11 mouse cellular contexts compared by ENCODE assay signal in genomic region chr9:117583638-117584037, GRCm38 (mm10). TPM values are rescaled to one million over a fixed set of nuclear protein-coding genes. Genes with fewer than 3 reads are reported as not detected.
A peak's percentile ranks its signal among the peaks of the same experiment; 100 is the strongest.
DNase-seq lines count a peak whose midpoint lies in the region; TF ChIP-seq lines count a peak whose summit lies in the region.
"Had no signal": no experiment of that assay in that cellular context is flagged by ENCODE, and none has a peak within 500 bp of the region (broad histone marks: within the 10 kb centered on the region; RNA-seq: fewer than 3 reads in every experiment).

No protein-coding gene starts in this region.

- H3K36me3 ChIP-seq in kidney, adult 2 months (ENCODE audit: control insufficient read depth, insufficient read depth, low read length): no peaks in the 10 kb centered on the region
- H3K36me3 ChIP-seq: liver, embryonic 15.5 days; neural tube, embryonic 12.5 days had no signal

- H3K4me3 ChIP-seq in kidney, adult 2 months (ENCODE audit: insufficient read depth, low read depth, low read length): no peak overlapping the region
- H3K4me3 ChIP-seq: liver, embryonic 15.5 days; neural tube, embryonic 12.5 days had no signal

- 45% methylated on average over 7 of the region's 7 CpGs for WGBS in kidney, adult 2 months

- no peaks in the 10 kb centered on the region for H3K4me1 ChIP-seq in kidney, adult 2 months (ENCODE audit: control insufficient read depth, insufficient read depth, low read length)
- H3K4me1 ChIP-seq: liver, embryonic 15.5 days; neural tube, embryonic 12.5 days had no signal

- intact Hi-C loops in left cerebral cortex, postnatal 4 days (cut with DNase I): no loop called here

- TF ChIP-seq POLR2A in kidney, adult 2 months (IDR thresholded peaks at IDR 0.05; ENCODE audit: low read depth, low read length): no peak

- peak; percentile 22 for DNase-seq in embryo, embryonic 10 days (ENCODE audit: low spot score)
- DNase-seq in embryo, embryonic 9.5 days (ENCODE audit: extremely low spot score): no peak
- peak; percentile 54 for DNase-seq in kidney, postnatal 10 days
- no peak for DNase-seq in kidney, adult 2 months
- peak; percentile 9 for DNase-seq in ES-CJ7 (ENCODE audit: low read depth, low spot score)
- peak; percentile 29 for DNase-seq in left cerebral cortex, postnatal 4 days
- DNase-seq in spleen, postnatal 4 days (ENCODE audit: low spot score in 2 of 2): no peak
- no peak for DNase-seq in spleen, postnatal 14 days (ENCODE audit: low spot score in 2 of 2)

- H3K27me3 ChIP-seq in kidney, adult 2 months (replicated peaks; ENCODE audit: control insufficient read depth, insufficient read depth, low read length): no peaks in the 10 kb centered on the region
- H3K27me3 ChIP-seq: liver, embryonic 15.5 days; neural tube, embryonic 12.5 days had no signal

- H3K27ac ChIP-seq in kidney, adult 2 months (ENCODE audit: insufficient read depth, low read depth, low read length): no peak overlapping the region
- H3K27ac ChIP-seq: liver, embryonic 15.5 days; neural tube, embryonic 12.5 days had no signal

- no peak for TF ChIP-seq CTCF in kidney, adult 2 months (conservative IDR thresholded peaks at IDR 0.05; ENCODE audit: insufficient read depth, insufficient read length, low read depth, low read length)

RNA-seq across cellular contexts. Expression of gene Rbms3, which starts 46.1 kb away (rescaled TPM):
- 16.5 and 16.8 TPM in 2 replicates for polyA plus RNA-seq in kidney, adult 2 months (2012; rRNA removed)
- total RNA-seq in left cerebral cortex, postnatal 4 days (2021): 10 to 100 TPM; 18.3 to 22.5 TPM
- total RNA-seq: hematopoietic stem cell, adult 5-6 weeks had no signal

Comparison
In these comparisons a context has a peak if more than half of its experiments do, and no peak if none do; other contexts are left out.
1. DNase-seq: peak in embryo, embryonic 10 days (single experiment), kidney, postnatal 10 days (single experiment), ES-CJ7 (single experiment) and left cerebral cortex, postnatal 4 days (single experiment); none in embryo, embryonic 9.5 days (single experiment), kidney, adult 2 months (single experiment), spleen, postnatal 4 days (0 of 2) and spleen, postnatal 14 days (0 of 2).